Mouse (Mus musculus) cerebellum, adult 2 months (tissue): ENCODE results near the gene Tgfb1i1. TPM values are rescaled to one million over a fixed set of nuclear protein-coding genes. Genes with fewer than 3 reads are reported as not detected.

ENCODE experiments used
- DNase-seq, 2 experiments: peaks; one replicate each; pipeline ENCODE4 v3.0.0; 2021
- H3K27ac ChIP-seq: fragments of 200-500 bp; 2 replicates; pipeline ENCODE4 v1.5.1; 2012; ENCODE audit warnings: low read length, control low read depth, inconsistent platforms; ENCODE audit not compliant: insufficient read depth
- H3K27me3 ChIP-seq: fragments of 200-500 bp; 2 replicates; pipeline ENCODE4 v1.6.1; 2012; ENCODE audit warnings: inconsistent platforms, mild to moderate bottlenecking, low read length, moderate library complexity; ENCODE audit not compliant: control insufficient read depth, insufficient read depth
- H3K4me1 ChIP-seq: fragments of 200-500 bp; 2 replicates; pipeline ENCODE4 v1.6.1; 2011; ENCODE audit warnings: low read length; ENCODE audit not compliant: control insufficient read depth, insufficient read depth
- H3K4me3 ChIP-seq: fragments of 200-500 bp; replicated peaks from 2 replicates; pipeline ENCODE3; 2011; ENCODE audit warnings: mild to moderate bottlenecking, low read depth, low read length, control low read depth; ENCODE audit not compliant: insufficient read depth
- CTCF ChIP-seq: fragments of 200-500 bp; IDR thresholded peaks from 2 replicates; pipeline ENCODE4 v1.5.1; 2011; ENCODE audit warnings: low read depth, mild to moderate bottlenecking, control low read depth, low read length, moderate library complexity, borderline replicate concordance; ENCODE audit not compliant: insufficient read depth
- POLR2A ChIP-seq: fragments of 200-500 bp; IDR thresholded peaks from 2 replicates; pipeline ENCODE4 v1.6.1; 2011; ENCODE audit warnings: low read length, control low read depth, borderline replicate concordance; ENCODE audit not compliant: insufficient read depth
- WGBS: fragments of 180-500 bp; shearing (Covaris S2); methylation state at CpG from one replicate; pipeline ENCODE4 v1.1.7; 2018; 5-methylcytosine and 5-hydroxymethylcytosine counted together
- polyA plus RNA-seq: library from polyadenylated mRNA; depleted of rRNA; stranded (reverse); fragments of >200 nt; gene quantifications from 2 replicates; pipeline ENCODE4 v1.2.3, GENCODE M21; 2012

Gene Tgfb1i1
- polyA plus RNA-seq, 1 experiment = 10.8 TPM

DNA sequence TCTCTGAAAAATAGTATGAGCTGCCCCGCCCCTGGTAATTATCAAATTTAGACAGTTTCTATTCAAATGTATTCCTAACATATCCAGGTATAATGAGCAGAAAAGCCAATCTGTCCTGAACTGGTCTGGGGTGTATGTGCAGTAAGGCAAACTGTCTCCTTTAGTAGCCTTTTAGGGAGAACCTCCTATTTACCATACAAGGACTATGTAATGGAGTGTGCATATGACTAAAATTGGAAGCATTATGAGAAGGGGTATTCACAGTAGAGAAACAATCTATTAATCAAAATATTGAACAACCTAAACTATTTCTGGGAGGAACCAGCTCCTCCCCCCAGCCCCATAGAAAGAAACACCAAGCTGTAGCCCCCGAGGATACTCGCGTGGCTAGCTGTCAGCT is 33.1 kb downstream of the Tgfb1i1 start:
- no peaks in the 10 kb centered on the region for H3K27me3 ChIP-seq
- no peak for DNase-seq
- no peak for TF ChIP-seq CTCF
- TF ChIP-seq POLR2A = no peak
- H3K27ac ChIP-seq = no peak overlapping the region
- 89% methylated on average over 4 of the region's 4 CpGs for WGBS
- no peak overlapping the region for H3K4me3 ChIP-seq
- no peaks in the 10 kb centered on the region; the same call in 1 of the 2 replicates for H3K4me1 ChIP-seq

GRCm38 (mm10) chr7:128281765-128282164 is 35.2 kb downstream of the Tgfb1i1 start:
- WGBS = 90% methylated on average over 11 of the region's 11 CpGs
- Histone ChIP-seq H3K27ac (no peak overlapping the region), H3K27me3 (no peaks in the 10 kb centered on the region), H3K4me1 (no peaks in the 10 kb centered on the region; the same call in 1 of the 2 replicates), H3K4me3 (no peak overlapping the region)
- TF ChIP-seq POLR2A = no peak
- no peak for TF ChIP-seq CTCF
- no peak for DNase-seq

DNA sequence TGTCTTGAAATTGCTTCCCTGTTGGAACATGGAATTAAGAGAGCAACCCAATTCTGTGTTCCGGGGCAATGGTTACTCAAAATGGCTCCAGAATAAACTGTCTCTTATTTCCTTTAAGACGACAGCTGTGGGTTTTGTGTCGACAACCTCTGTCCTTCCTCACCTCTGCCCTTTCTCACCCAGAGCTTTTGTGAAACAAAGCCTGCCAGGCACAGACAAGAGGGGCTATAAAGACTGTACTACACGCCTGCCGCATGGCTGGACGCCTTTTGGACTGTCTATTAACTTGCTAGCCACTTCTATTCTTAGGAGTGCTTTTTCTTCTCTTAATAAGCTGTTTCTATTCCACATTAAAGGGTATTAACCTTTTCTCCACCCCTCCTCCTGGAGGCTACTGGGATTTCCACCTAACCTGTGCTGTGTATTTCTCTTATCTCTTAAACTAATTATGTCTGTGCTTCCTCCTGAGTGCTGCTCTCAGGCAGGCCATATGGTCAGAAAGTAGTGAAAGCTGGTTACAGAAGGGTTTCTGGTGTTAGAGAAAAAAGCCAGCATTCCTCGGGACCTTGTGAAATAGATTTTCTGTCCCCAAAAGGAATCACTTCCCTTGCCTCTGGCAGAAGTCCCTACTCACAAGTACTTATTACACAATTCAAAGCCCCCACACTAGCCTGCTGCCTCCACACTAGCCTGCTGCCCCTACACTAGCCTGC is 36.1 kb downstream of the Tgfb1i1 start:
- TF ChIP-seq POLR2A (no peak), CTCF (no peak)
- H3K27ac ChIP-seq = no peak overlapping the region
- H3K4me3 ChIP-seq = no peak overlapping the region
- H3K4me1 ChIP-seq = no peaks in the 10 kb centered on the region
- DNase-seq = no peak
- 51% methylated on average over 7 of the region's 7 CpGs for WGBS
- no peaks in the 10 kb centered on the region for H3K27me3 ChIP-seq

DNA sequence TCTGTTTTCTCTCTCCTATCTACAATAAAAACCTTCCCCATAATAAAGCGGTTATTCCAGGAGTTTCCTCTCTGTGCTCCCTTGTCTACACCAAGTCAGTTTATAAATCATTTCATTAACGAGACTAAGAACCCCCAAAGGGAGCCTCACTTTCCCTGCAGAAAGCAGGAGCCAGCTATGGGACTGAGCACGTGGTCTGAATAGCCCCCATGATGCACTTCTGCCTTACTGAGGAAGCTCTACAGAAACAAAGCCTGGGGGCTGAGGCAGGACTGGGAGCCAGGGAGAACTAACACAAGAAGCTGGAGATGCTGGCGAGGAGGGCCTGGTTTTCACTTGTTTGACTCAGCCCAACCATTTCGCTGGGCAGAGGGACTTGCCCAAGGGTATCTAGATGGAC is 37.4 kb downstream of the Tgfb1i1 start:
- 68% methylated on average over 5 of the region's 5 CpGs for WGBS
- Histone ChIP-seq H3K4me1 (no peaks in the 10 kb centered on the region), H3K27me3 (no peaks in the 10 kb centered on the region), H3K4me3 (no peak overlapping the region), H3K27ac (no peak overlapping the region)
- TF ChIP-seq CTCF = no peak
- TF ChIP-seq POLR2A = no peak
- no peak for DNase-seq

- no peak overlapping the region for H3K27ac ChIP-seq
- 92% methylated on average over 8 of the region's 8 CpGs for WGBS
- H3K4me1 ChIP-seq = no peaks in the 10 kb centered on the region
- no peaks in the 10 kb centered on the region for H3K27me3 ChIP-seq
- no peak overlapping the region for H3K4me3 ChIP-seq
- DNase-seq = no peak
- TF ChIP-seq CTCF (no peak), POLR2A (no peak)
Observed at GRCm38 (mm10) chr7:128285060-128285459, 38.4 kb downstream of the Tgfb1i1 start.

GRCm38 (mm10) chr7:128288923-128289544 is 42.4 kb downstream of the Tgfb1i1 start:
- H3K4me3 ChIP-seq = no peak overlapping the region
- WGBS = 25% methylated on average over 9 of the region's 9 CpGs

GRCm38 (mm10) chr7:128294785-128295184 is 48.2 kb downstream of the Tgfb1i1 start:
- no peaks in the 10 kb centered on the region for H3K27me3 ChIP-seq
- H3K4me1 ChIP-seq = no peaks in the 10 kb centered on the region
- H3K4me3 ChIP-seq = no peak overlapping the region
- no peak overlapping the region for H3K27ac ChIP-seq
- WGBS = 81% methylated on average over 10 of the region's 10 CpGs
- TF ChIP-seq POLR2A (no peak), CTCF (no peak)
- no peak for DNase-seq

More at GRCm38 (mm10) chr7:128288923-128289544, 42.4 kb downstream of the Tgfb1i1 start:
- no peak overlapping the region for H3K27ac ChIP-seq
- H3K4me1 ChIP-seq = no peaks in the 10 kb centered on the region
- no peak for TF ChIP-seq POLR2A
- DNase-seq = no peak
- H3K27me3 ChIP-seq = no peaks in the 10 kb centered on the region

DNA sequence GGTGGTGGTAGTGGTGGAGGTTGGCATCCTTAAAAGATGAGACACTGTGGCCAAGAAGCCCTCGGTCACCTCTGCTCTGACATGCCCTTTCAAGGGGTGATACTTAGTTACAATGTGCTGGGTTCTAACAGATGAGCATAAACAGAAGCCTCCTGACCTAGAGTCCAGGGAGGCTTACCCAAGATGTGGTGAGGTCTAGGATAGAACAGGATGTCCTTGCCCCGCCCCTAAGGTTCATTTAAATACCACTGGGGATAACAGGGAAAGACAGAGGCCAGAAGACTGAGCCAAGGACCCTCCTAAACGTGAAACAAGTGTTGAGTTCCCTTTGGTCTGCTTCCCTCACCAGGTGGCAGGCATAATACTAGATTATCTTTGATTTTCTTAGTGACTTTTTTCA is 49.9 kb downstream of the Tgfb1i1 start:
- H3K4me1 ChIP-seq = no peaks in the 10 kb centered on the region
- WGBS = 72% methylated on average over 3 of the region's 3 CpGs
- no peak overlapping the region for H3K4me3 ChIP-seq
- no peak for TF ChIP-seq POLR2A
- TF ChIP-seq CTCF = no peak
- DNase-seq = no peak
- H3K27ac ChIP-seq = no peak overlapping the region
- H3K27me3 ChIP-seq = no peaks in the 10 kb centered on the region
